Mouse (Mus musculus) forebrain, embryonic 14.5 days (tissue): ENCODE results near the gene Olfr689. TPM values are rescaled to one million over a fixed set of nuclear protein-coding genes. Genes with fewer than 3 reads are reported as not detected.
A peak's percentile ranks its signal among the peaks of the same experiment; 100 is the strongest.
"Not testable (repeated sequence)": the region's sequence is repeated elsewhere in the genome, so short reads cannot be mapped to it uniquely, and the experiment has no call there.

Source experiments
- ATAC-seq: fragments of 200-750 bp; cut with Nextera tagmentation; 2 replicates; pipeline ENCODE4 v1.8.0; 2017; ENCODE audit warnings: mild to moderate bottlenecking, moderate library complexity
- DNase-seq: peaks from one replicate; pipeline ENCODE4 v3.0.0-alpha.2; 2015; ENCODE audit warnings: low spot score
- H3K27ac ChIP-seq: fragments of 300-500 bp; sonication (generic); 2 replicates; pipeline ENCODE4 v1.5.1; 2014; ENCODE audit warnings: low read depth, mild to moderate bottlenecking, control low read depth, low read length, moderate library complexity
- H3K27me3 ChIP-seq: fragments of 300-500 bp; sonication (generic); replicated peaks from 2 replicates; pipeline ENCODE4 v1.6.1; 2014; ENCODE audit warnings: low read length, control low read depth, mixed read lengths; ENCODE audit not compliant: control insufficient read depth, insufficient read depth
- H3K36me3 ChIP-seq: fragments of 300-500 bp; sonication (generic); 2 replicates; pipeline ENCODE4 v1.6.1; 2014; ENCODE audit warnings: low read length, control low read depth; ENCODE audit not compliant: control insufficient read depth, insufficient read depth
- H3K4me1 ChIP-seq: fragments of 300-500 bp; sonication (generic); 2 replicates; pipeline ENCODE4 v1.6.1; 2014; ENCODE audit warnings: antibody characterized with exemption, low read length, control low read depth; ENCODE audit not compliant: control insufficient read depth, insufficient read depth
- H3K4me2 ChIP-seq: fragments of 300-500 bp; sonication (generic); 2 replicates; pipeline ENCODE4 v1.6.1; 2014; ENCODE audit warnings: mild to moderate bottlenecking, control low read depth, low read length
- H3K4me3 ChIP-seq: fragments of 300-500 bp; sonication (generic); 2 replicates; pipeline ENCODE4 v1.5.1; 2014; ENCODE audit warnings: low read depth, low read length, control low read depth
- H3K9ac ChIP-seq: fragments of 300-500 bp; sonication (generic); 2 replicates; pipeline ENCODE4 v1.6.1; 2014; ENCODE audit warnings: mild to moderate bottlenecking, low read length, control low read depth, moderate library complexity
- H3K9me3 ChIP-seq: fragments of 300-500 bp; sonication (generic); replicated peaks from 2 replicates; pipeline ENCODE4 v1.6.1; 2016; ENCODE audit warnings: low read length, control low read depth, mixed read lengths; ENCODE audit not compliant: control insufficient read depth
- WGBS: fragments of 180-500 bp; shearing (Covaris S2); extraction: QIAGEN DNeasy Blood & Tissue Kit; methylation state at CpG from one replicate; pipeline ENCODE4 v1.1.7; 2014; 5-methylcytosine and 5-hydroxymethylcytosine counted together
- polyA plus RNA-seq: library from polyadenylated mRNA; unstranded; fragments of >200 nt; fragmentation: Nextera tagmentation; extraction: Ambion mirVana; gene quantifications from 2 replicates; pipeline ENCODE4 v1.2.1, GENCODE M21; 2014

The Olfr689 gene
- not detected in 2 replicates for polyA plus RNA-seq

DNA sequence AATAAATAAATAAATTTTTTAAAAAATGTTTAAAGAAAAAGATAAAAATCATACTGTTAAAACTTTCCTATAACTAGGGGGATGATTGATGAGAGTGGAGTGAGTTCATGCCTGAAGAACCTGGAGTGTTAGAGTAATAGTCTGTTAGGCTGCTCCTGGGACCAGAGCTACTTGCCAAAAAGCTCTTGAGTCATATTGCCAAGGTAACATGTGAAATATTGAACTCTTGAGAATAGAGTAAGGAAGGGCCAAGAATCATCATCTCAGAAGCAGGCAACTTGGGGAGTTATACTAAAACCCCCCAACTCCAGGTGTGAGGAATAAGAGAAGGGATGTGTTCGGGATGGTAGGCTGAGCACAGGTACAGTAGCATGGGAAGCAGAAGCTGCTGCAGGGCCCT lies at the start of gene Olfr689:
TSS of gene Olfr689 (plus strand) at position 301 of the 400 bp plus-strand sequence.
- ATAC-seq (no peak), DNase-seq (no peak)
- Histone ChIP-seq H3K4me3 (no peak within 1 kb of the TSS), H3K4me2 (no peak within 1 kb of the TSS), H3K27ac (no peak within 1 kb of the TSS), H3K36me3 (no peaks in the 10 kb centered on the region), H3K9ac (no peak within 1 kb of the TSS), H3K27me3 (no peaks in the 10 kb centered on the region), H3K9me3 (no peaks in the 10 kb centered on the region), H3K4me1 (no peaks in the 10 kb centered on the region)
- 76% methylated on average over 1 of the region's 1 CpGs for WGBS

DNA sequence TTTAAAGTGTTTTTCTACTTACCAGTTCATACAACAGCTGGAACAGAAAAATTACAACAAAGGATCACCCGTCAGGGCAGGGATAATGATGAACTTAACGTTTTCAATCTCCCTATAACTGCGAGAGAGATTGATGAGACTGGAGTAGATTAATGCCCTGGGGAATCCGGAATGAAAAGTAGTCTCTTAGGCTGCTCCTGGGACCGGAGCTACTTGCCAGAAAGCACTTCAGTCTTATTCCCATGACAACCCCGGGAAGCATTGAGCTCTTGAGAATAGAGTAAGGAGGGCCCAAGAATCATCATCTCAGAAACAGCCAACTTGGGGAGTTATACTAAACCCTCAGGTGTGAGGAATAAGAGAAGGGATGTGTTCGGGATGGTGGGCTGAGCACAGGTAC lies 38.5 kb upstream of the Olfr689 start:
- WGBS: 78% methylated on average over 7 of the region's 7 CpGs
- DNase-seq (peak; percentile 28), ATAC-seq (no peak)
- H3K9me3 ChIP-seq: no peaks in the 10 kb centered on the region
- no peak overlapping the region for H3K4me3 ChIP-seq
- no peak overlapping the region for H3K27ac ChIP-seq
- H3K9ac ChIP-seq: no peak overlapping the region
- no peaks in the 10 kb centered on the region for H3K27me3 ChIP-seq
- no peaks in the 10 kb centered on the region for H3K36me3 ChIP-seq
- H3K4me2 ChIP-seq: no peak overlapping the region
- no peaks in the 10 kb centered on the region for H3K4me1 ChIP-seq

DNA sequence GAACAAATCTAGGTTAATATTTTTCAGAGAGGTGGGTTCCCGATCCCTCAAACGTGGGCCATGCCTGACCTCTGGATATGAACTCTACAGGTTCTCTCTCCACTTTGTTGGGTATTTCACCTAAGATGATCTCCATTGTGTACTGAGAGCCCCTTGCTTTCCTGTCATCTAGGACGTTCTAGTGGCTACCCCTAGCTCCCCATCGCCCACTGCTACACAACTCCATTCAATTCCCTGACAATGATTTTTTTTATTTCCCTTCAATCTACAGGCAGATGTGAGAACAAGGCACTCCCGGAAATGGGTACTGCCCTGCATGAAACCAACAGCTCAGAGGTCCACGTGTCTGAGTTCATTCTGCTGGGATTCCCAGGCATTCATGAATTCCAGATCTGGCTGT lies 23.2 kb upstream of the Olfr689 start, which contains the start of gene Olfr688:
TSS of gene Olfr688 (plus strand) at position 301 of the 400 bp plus-strand sequence.
- WGBS: 73% methylated on average over 6 of the region's 6 CpGs
- DNase-seq: no peak
- Histone ChIP-seq H3K4me3 (no peak within 1 kb of the TSS), H3K4me2 (no peak within 1 kb of the TSS), H3K9ac (no peak within 1 kb of the TSS), H3K27ac (no peak within 1 kb of the TSS), H3K4me1 (no peaks in the 10 kb centered on the region), H3K36me3 (no peaks in the 10 kb centered on the region), H3K27me3 (no peaks in the 10 kb centered on the region), H3K9me3 (no peaks in the 10 kb centered on the region)
- no peak for ATAC-seq

GRCm38 (mm10) chr7:105290051-105290450 lies 20.9 kb upstream of the Olfr689 start:
- no peak for ATAC-seq
- no peaks in the 10 kb centered on the region for H3K4me1 ChIP-seq
- no peaks in the 10 kb centered on the region for H3K9me3 ChIP-seq
- H3K4me3 ChIP-seq: no peak overlapping the region
- no peak overlapping the region for H3K4me2 ChIP-seq
- DNase-seq: no peak
- no peaks in the 10 kb centered on the region for H3K27me3 ChIP-seq
- no peaks in the 10 kb centered on the region for H3K36me3 ChIP-seq
- no peak overlapping the region for H3K9ac ChIP-seq
- no peak overlapping the region for H3K27ac ChIP-seq

GRCm38 (mm10) chr7:105325302-105325701 lies 14.3 kb downstream of the Olfr689 start:
- Histone ChIP-seq H3K4me2 (no peak overlapping the region), H3K27me3 (no peaks in the 10 kb centered on the region), H3K36me3 (no peaks in the 10 kb centered on the region), H3K4me3 (no peak overlapping the region), H3K9ac (no peak overlapping the region), H3K4me1 (no peaks in the 10 kb centered on the region), H3K9me3 (no peaks in the 10 kb centered on the region), H3K27ac (no peak overlapping the region)
- 84% methylated on average over 2 of the region's 2 CpGs for WGBS
- no peak for DNase-seq
- no peak for ATAC-seq

DNA sequence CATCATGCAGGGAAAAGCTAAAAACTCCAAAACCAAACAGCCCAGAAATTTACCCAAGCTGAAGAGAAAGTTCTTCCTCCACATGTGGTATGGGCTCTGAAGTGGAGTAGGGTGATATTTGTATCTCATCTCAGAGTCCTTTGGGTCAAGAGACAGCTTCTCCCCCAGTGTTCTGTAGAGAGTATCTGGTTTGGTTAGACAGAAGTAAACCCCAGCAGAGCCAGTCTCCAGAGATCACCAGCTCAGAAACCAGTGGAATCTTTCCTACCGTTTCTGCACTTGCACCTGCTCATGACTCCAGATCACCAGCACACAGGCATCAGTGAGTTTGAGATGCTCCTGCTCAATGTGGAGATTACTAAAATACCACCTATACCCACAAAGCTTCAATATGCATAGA lies 23.0 kb downstream of the Olfr689 start, which contains the start of gene Olfr690:
TSS of gene Olfr690 (minus strand) at position 101 of the 400 bp plus-strand sequence.
- H3K4me3 ChIP-seq: no peak within 1 kb of the TSS
- no peaks in the 10 kb centered on the region for H3K36me3 ChIP-seq
- no peaks in the 10 kb centered on the region for H3K9me3 ChIP-seq
- H3K27ac ChIP-seq: no peak within 1 kb of the TSS
- DNase-seq (no peak), ATAC-seq (no peak)
- H3K4me2 ChIP-seq: no peak within 1 kb of the TSS
- WGBS: 96% methylated on average over 1 of the region's 1 CpGs
- no peaks in the 10 kb centered on the region for H3K27me3 ChIP-seq
- no peaks in the 10 kb centered on the region for H3K4me1 ChIP-seq
- H3K9ac ChIP-seq: no peak within 1 kb of the TSS

DNA sequence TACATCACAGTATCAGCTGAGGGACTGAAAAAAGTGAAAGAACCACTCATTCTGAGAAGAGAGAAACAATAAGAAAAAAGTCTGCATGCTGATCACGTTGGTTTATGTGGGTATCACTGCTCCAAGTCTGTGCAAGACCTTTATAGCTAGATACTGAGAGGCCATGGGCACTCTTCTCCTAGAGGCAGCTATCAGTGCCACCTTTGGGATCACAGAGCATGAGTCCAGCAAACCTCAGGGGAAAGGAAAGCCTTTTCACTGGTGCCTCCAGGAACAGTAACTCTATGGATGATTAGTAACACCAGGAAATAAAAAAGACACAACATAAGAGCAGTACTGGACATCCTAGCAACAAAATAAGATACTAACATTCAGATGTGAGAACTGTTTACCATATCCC lies 31.2 kb downstream of the Olfr689 start, which contains the start of gene Olfr691:
TSS of gene Olfr691 (minus strand) at position 101 of the 400 bp plus-strand sequence.
- Histone ChIP-seq H3K4me3 (no peak within 1 kb of the TSS), H3K4me2 (no peak within 1 kb of the TSS), H3K27ac (no peak within 1 kb of the TSS), H3K27me3 (no peaks in the 10 kb centered on the region), H3K36me3 (no peaks in the 10 kb centered on the region), H3K9ac (no peak within 1 kb of the TSS), H3K4me1 (no peaks in the 10 kb centered on the region), H3K9me3 (no peaks in the 10 kb centered on the region)
- ATAC-seq (no peak), DNase-seq (no peak)
- WGBS: 43% methylated on average over 1 of the region's 1 CpGs

GRCm38 (mm10) chr7:105342752-105343151 lies 31.8 kb downstream of the Olfr689 start:
- 72% methylated on average over 2 of the region's 2 CpGs for WGBS
- H3K36me3 ChIP-seq: no peaks in the 10 kb centered on the region
- no peak overlapping the region for H3K4me2 ChIP-seq
- no peak overlapping the region for H3K4me3 ChIP-seq
- no peak for DNase-seq
- no peaks in the 10 kb centered on the region for H3K4me1 ChIP-seq
- no peak for ATAC-seq
- H3K27me3 ChIP-seq: no peaks in the 10 kb centered on the region
- H3K27ac ChIP-seq: no peak overlapping the region
- no peak overlapping the region for H3K9ac ChIP-seq
- no peaks in the 10 kb centered on the region for H3K9me3 ChIP-seq

- not testable (repeated sequence) for H3K36me3 ChIP-seq, H3K9ac ChIP-seq, ATAC-seq, DNase-seq, H3K4me2 ChIP-seq, H3K27me3 ChIP-seq, H3K27ac ChIP-seq, H3K4me1 ChIP-seq, H3K4me3 ChIP-seq, H3K9me3 ChIP-seq
- WGBS: no CpG with 5 or more reads among the region's 5 CpGs
Measured at GRCm38 (mm10) chr7:105356064-105356463, 45.1 kb downstream of the Olfr689 start.
